Mouse (Mus musculus) hindbrain, postnatal 0 days (tissue): Measurements from ENCODE around the gene Flt4. TPM values are rescaled to one million over a fixed set of nuclear protein-coding genes. Genes with fewer than 3 reads are reported as not detected.
"Not testable (repeated sequence)": the region's sequence is repeated elsewhere in the genome, so short reads cannot be mapped to it uniquely, and the experiment has no call there.

Experiments used
- ATAC-seq: fragments of 200-750 bp; cut with Nextera tagmentation; 2 replicates; pipeline ENCODE4 v1.8.0; 2017; ENCODE audit warnings: mild to moderate bottlenecking, moderate TSS enrichment, moderate library complexity
- DNase-seq: peaks from one replicate; pipeline ENCODE4 v3.0.0-alpha.2; 2015; ENCODE audit warnings: low spot score
- H3K27ac ChIP-seq: fragments of 300-500 bp; sonication (generic); 2 replicates; pipeline ENCODE4 v1.5.1; 2014; ENCODE audit warnings: mild to moderate bottlenecking
- H3K27me3 ChIP-seq: fragments of 300-500 bp; sonication (generic); 2 replicates; pipeline ENCODE4 v1.6.1; 2014; ENCODE audit warnings: low read length, mixed read lengths; ENCODE audit not compliant: insufficient read depth
- H3K36me3 ChIP-seq: fragments of 300-500 bp; sonication (generic); 2 replicates; pipeline ENCODE4 v1.6.1; 2014; ENCODE audit warnings: low read length, mixed read lengths; ENCODE audit not compliant: insufficient read depth
- H3K4me1 ChIP-seq: fragments of 300-500 bp; sonication (generic); 2 replicates; pipeline ENCODE4 v1.6.1; 2014; ENCODE audit warnings: antibody characterized with exemption, low read length, mixed read lengths; ENCODE audit not compliant: insufficient read depth
- H3K4me2 ChIP-seq: fragments of 300-500 bp; sonication (generic); 2 replicates; pipeline ENCODE4 v1.6.1; 2014; ENCODE audit warnings: low read depth, mild to moderate bottlenecking, low read length, moderate library complexity, mixed read lengths
- H3K4me3 ChIP-seq: fragments of 300-500 bp; sonication (generic); 2 replicates; pipeline ENCODE4 v1.5.1; 2014; ENCODE audit warnings: low read length
- H3K9ac ChIP-seq: fragments of 300-500 bp; sonication (generic); replicated peaks from 2 replicates; pipeline ENCODE4 v1.6.1; 2014; ENCODE audit warnings: mild to moderate bottlenecking, low read length, moderate library complexity, mixed read lengths
- H3K9me3 ChIP-seq: fragments of 300-500 bp; sonication (generic); 2 replicates; pipeline ENCODE4 v1.6.1; 2016; ENCODE audit warnings: low read length, mixed read lengths
- CTCF ChIP-seq: IDR thresholded peaks from 2 replicates; pipeline ENCODE4 v1.5.1; 2016; ENCODE audit warnings: antibody characterized with exemption, control low read depth, low read depth
- WGBS: fragments of 180-500 bp; shearing (Covaris S2); extraction: QIAGEN DNeasy Blood & Tissue Kit; methylation state at CpG from one replicate; pipeline ENCODE4 v1.1.7; 2014; 5-methylcytosine and 5-hydroxymethylcytosine counted together
- polyA plus RNA-seq: library from polyadenylated mRNA; unstranded; fragments of >200 nt; fragmentation: Nextera tagmentation; extraction: Ambion mirVana; gene quantifications from 2 replicates; pipeline ENCODE4 v1.2.1, GENCODE M21; 2015
- total RNA-seq: library from RNA; depleted of rRNA; stranded (reverse); fragments of >200 nt; gene quantifications from 2 replicates; pipeline ENCODE4 v1.2.3, GENCODE M21; 2014; rRNA removed

The Flt4 gene
- total RNA-seq (2.5 and 3.7 TPM in 2 replicates), polyA plus RNA-seq (1.2 TPM in 2 replicates)

DNA sequence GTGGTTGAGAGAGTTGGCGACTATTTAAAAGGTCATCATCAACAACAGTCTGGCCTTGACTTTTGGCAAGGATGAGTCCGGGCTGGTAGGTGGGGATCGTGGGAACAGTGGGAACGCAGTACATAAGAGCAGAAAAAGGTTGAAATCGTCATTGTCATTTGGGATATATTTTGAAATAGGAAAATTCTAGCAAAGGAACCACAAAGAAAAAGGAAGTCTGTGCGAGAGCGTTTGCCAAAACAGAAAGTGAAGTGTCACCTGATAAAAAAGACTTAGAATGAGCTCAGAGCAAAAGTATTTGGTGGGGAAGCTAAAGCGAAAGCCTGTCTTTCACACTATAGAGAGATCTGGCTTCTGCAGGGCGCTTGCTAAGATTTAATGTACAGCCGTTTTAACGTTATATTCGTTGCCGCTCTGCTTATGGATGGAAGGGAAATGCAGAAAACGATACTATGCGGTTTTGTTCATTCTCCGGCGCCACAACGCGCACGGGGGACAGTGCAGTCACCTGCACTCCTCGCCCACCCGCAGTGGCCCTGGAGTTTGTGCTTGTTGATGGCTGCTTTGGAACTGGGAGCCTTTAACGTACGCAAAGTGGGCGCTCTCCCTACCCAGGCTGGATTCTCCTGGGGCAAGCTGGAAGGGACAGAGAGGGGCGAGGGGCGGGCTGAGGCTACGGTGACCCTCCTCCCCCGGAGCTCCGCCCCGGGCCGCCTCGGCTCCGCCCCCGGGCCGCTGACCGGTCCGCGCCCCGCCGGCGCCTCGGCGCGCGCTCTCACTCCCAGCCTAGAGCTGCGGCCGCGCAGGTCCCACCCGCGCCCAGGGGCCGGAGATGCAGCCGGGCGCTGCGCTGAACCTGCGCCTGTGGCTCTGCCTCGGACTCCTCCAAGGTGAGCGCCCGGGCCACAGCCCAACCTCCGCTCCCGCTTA lies at the start of gene Flt4:
Gene Flt4 (plus strand): TSS at position 326 of the 930 bp plus-strand sequence.
- WGBS, result 8% methylated on average over 41 of the region's 61 CpGs
- not testable (repeated sequence) for H3K9ac ChIP-seq, H3K36me3 ChIP-seq, H3K27me3 ChIP-seq, H3K4me1 ChIP-seq, H3K9me3 ChIP-seq, H3K27ac ChIP-seq, DNase-seq
- peak within 1 kb of the TSS; percentile 38 for H3K4me3 ChIP-seq
- H3K4me2 ChIP-seq, result peak within 1 kb of the TSS; percentile 59
- ATAC-seq, result peak; percentile 79

DNA sequence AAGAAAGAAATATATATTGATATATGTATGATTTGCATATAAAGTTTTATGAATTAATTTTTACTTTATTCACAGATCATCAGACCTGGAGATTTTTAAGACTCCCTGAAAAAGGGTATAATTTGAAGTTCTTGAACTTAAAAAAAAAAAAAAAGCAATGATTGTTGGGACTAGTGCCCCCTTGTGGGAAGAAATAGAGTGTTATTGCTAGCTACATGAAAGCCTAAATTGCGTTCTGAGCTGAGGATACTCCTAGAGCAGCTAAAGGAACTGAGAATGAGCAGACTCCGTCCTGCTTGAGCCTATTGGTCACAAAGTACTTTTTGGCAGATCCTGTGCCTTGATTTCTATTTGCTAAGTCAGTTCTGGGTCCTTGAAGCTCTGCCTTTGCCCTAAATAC lies 34.0 kb upstream of the Flt4 start:
- peak; percentile 29 for DNase-seq
- 39% methylated on average over 2 of the region's 2 CpGs for WGBS
- not testable (repeated sequence) for H3K27ac ChIP-seq, ATAC-seq, H3K36me3 ChIP-seq, H3K4me2 ChIP-seq, H3K9ac ChIP-seq, H3K4me1 ChIP-seq, H3K27me3 ChIP-seq, H3K9me3 ChIP-seq, H3K4me3 ChIP-seq
- peak; percentile 28; the same call in 1 of the 2 replicates for TF ChIP-seq CTCF

DNA sequence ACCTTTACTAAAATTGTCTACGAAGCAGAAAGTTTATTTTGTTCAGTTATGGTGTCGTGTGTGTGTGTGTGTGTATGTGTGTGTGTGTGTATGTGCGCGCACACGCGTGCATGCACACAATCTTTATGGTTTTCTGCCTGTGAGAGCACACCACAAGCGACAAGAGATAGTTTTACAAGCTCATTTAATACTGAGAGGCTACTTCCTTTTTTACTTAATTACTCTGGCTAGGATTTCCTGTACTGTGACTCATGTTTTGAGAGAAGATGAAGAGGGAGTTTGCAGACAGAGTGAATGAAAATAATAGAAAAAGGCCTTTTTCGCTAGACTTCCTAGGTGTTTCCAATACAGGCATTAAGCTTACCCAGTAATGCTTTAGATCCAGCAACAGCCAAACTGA lies 28.6 kb upstream of the Flt4 start:
- WGBS, result 89% methylated on average over 8 of the region's 8 CpGs
- H3K27ac ChIP-seq, H3K4me1 ChIP-seq, H3K9ac ChIP-seq, H3K4me3 ChIP-seq, H3K9me3 ChIP-seq, DNase-seq, H3K36me3 ChIP-seq, H3K27me3 ChIP-seq, ATAC-seq, H3K4me2 ChIP-seq: not testable (repeated sequence)

DNA sequence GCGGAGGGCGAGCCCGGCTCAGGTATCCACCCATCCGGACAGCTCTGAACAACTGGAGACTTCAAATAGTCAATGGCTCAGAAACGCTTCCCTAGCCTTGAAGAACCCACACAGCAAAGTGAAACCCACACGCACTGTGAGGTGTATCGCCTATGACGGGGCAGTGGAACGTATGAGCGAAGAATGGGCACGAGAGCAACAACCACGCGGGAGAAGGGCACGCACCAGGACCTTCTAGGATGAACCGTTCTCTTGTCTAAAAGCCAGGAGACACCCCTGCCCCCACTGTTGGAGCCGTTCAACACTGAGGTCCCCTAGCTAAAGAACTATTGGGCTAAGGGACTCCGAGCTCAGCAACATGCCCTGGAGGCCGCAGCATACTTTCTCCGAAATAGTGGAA lies 18.9 kb upstream of the Flt4 start:
- WGBS, result 94% methylated on average over 19 of the region's 19 CpGs
- DNase-seq (no peak), ATAC-seq (no peak)
- H3K4me1 ChIP-seq, result no peaks in the 10 kb centered on the region
- H3K27me3 ChIP-seq, result no peaks in the 10 kb centered on the region
- no peak overlapping the region for H3K9ac ChIP-seq
- no peaks in the 10 kb centered on the region for H3K9me3 ChIP-seq
- no peak overlapping the region for H3K4me3 ChIP-seq
- TF ChIP-seq CTCF, result no peak
- no peaks in the 10 kb centered on the region for H3K36me3 ChIP-seq
- H3K27ac ChIP-seq, result no peak overlapping the region
- H3K4me2 ChIP-seq, result no peak overlapping the region

DNA sequence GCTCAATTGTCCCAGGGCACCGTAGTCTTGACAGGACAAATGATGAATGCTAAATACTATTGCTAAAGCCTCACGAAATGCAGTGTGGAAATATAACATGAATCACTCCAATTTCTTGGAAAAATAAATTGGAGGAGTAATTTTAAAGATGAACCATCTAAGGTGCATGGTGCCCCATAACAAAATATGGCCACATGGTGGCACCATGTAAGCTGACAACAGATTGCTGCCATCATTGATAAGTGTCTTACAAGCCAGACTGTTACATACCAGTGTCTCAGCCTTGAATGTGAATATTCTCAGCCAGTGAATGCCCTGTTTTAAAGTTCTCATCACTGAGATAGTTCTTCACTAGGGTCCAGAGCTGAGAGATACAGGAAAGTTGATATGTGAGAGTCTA lies 11.9 kb upstream of the Flt4 start:
- H3K27me3 ChIP-seq, DNase-seq, ATAC-seq, H3K27ac ChIP-seq, H3K36me3 ChIP-seq, H3K4me3 ChIP-seq, H3K9me3 ChIP-seq, H3K4me2 ChIP-seq, H3K9ac ChIP-seq, H3K4me1 ChIP-seq: not testable (repeated sequence)
- TF ChIP-seq CTCF, result peak; percentile 32; the same call in 1 of the 2 replicates
- 67% methylated on average over 2 of the region's 2 CpGs for WGBS

DNA sequence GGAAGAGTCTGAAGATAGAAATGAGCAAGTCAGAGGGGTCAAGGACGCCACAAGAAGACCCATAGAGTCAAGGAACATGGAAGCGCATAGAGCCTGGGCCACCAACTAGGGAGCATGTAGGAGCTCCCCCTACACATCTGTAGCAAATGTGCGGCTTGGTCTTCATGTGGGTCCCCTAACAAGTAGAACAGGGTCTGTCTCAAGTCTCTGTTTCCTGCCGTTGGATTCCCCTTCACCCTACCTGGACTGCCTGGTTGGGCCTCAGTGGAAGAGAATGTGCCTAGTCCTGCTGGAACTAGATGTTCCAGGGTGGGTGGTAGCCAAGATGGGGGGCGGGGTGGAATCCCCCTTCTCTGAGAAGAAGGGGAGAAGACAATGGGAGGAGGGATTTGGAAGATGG lies 757 bp upstream of the Flt4 start:
- H3K4me1 ChIP-seq, DNase-seq, H3K27ac ChIP-seq, H3K4me3 ChIP-seq, H3K36me3 ChIP-seq, H3K9ac ChIP-seq, H3K4me2 ChIP-seq, H3K27me3 ChIP-seq, ATAC-seq, H3K9me3 ChIP-seq: not testable (repeated sequence)
- WGBS, result 82% methylated on average over 5 of the region's 5 CpGs
